In genomic region chr13:51975801-51976601, GRCm38 (mm10) we compare ENCODE assay signal across 8 mouse cellular contexts.
DNase-seq lines count a peak whose midpoint lies in the region; ATAC-seq lines count a peak whose summit lies in the region.

No protein-coding gene starts in this region.

- peak overlapping the region; percentile 76 for H3K27ac ChIP-seq in hindbrain, embryonic 10.5 days
- no peak overlapping the region for H3K27ac ChIP-seq in hindbrain, embryonic 14.5 days
- H3K27ac ChIP-seq in heart, embryonic 16.5 days (ENCODE audit: low read length), result peak overlapping the region; percentile 92
- H3K27ac ChIP-seq in limb, embryonic 10.5 days, result peak overlapping the region; percentile 80
- no peak overlapping the region for H3K27ac ChIP-seq in midbrain, embryonic 13.5 days

- no peak overlapping the region; the same call in 1 of the 2 replicates for H3K9ac ChIP-seq in hindbrain, embryonic 14.5 days
- H3K9ac ChIP-seq in heart, embryonic 16.5 days (ENCODE audit: low read length), result peak overlapping the region; percentile 63
- no peak overlapping the region for H3K9ac ChIP-seq in midbrain, embryonic 13.5 days (replicated peaks)

- no peak for ATAC-seq in hindbrain, embryonic 14.5 days (ENCODE audit: low FRiP score)
- peak; percentile 86 for ATAC-seq in heart, embryonic 16.5 days (replicated peaks; ENCODE audit: extremely low read depth, insufficient read depth, low FRiP score)
- ATAC-seq in midbrain, embryonic 13.5 days, result peak; percentile 71

- H3K4me3 ChIP-seq in hindbrain, embryonic 10.5 days, result no peak overlapping the region
- H3K4me3 ChIP-seq in hindbrain, embryonic 14.5 days (replicated peaks; ENCODE audit: low read length), result no peak overlapping the region
- no peak overlapping the region for H3K4me3 ChIP-seq in heart, embryonic 16.5 days (ENCODE audit: low read length)
- H3K4me3 ChIP-seq in limb, embryonic 10.5 days, result no peak overlapping the region
- no peak overlapping the region for H3K4me3 ChIP-seq in midbrain, embryonic 13.5 days (replicated peaks)

- H3K4me1 ChIP-seq in hindbrain, embryonic 10.5 days (replicated peaks), result peaks cover 38% of the 10 kb centered on the region
- H3K4me1 ChIP-seq in hindbrain, embryonic 14.5 days (replicated peaks; ENCODE audit: control insufficient read depth, insufficient read depth, low read length), result 0 out of 2 replicates have a peak, but pooled peaks cover 5% of the 10 kb centered on the region
- peaks cover 46% of the 10 kb centered on the region for H3K4me1 ChIP-seq in heart, embryonic 16.5 days (ENCODE audit: control insufficient read depth, insufficient read depth, low read length)
- H3K4me1 ChIP-seq in limb, embryonic 10.5 days, result peaks cover 57% of the 10 kb centered on the region
- H3K4me1 ChIP-seq in midbrain, embryonic 13.5 days (replicated peaks), result peaks cover 18% of the 10 kb centered on the region

- peaks cover 8% of the 10 kb centered on the region for H3K9me3 ChIP-seq in hindbrain, embryonic 10.5 days
- H3K9me3 ChIP-seq in hindbrain, embryonic 14.5 days (ENCODE audit: control insufficient read depth, low read length), result no peaks in the 10 kb centered on the region
- H3K9me3 ChIP-seq in heart, embryonic 16.5 days (replicated peaks; ENCODE audit: control insufficient read depth, low read length), result peaks cover 10% of the 10 kb centered on the region
- no peaks in the 10 kb centered on the region for H3K9me3 ChIP-seq in limb, embryonic 10.5 days (replicated peaks)
- no peaks in the 10 kb centered on the region; the same call in 1 of the 2 replicates for H3K9me3 ChIP-seq in midbrain, embryonic 13.5 days

- 0 out of 2 replicates have a peak, but pooled peaks cover 13% of the 10 kb centered on the region for H3K27me3 ChIP-seq in hindbrain, embryonic 10.5 days (ENCODE audit: insufficient read depth, poor library complexity, severe bottlenecking)
- no peaks in the 10 kb centered on the region for H3K27me3 ChIP-seq in hindbrain, embryonic 14.5 days (ENCODE audit: control insufficient read depth, insufficient read depth, low read length)
- H3K27me3 ChIP-seq in heart, embryonic 16.5 days (ENCODE audit: control insufficient read depth, insufficient read depth, low read length), result no peaks in the 10 kb centered on the region
- H3K27me3 ChIP-seq in limb, embryonic 10.5 days (ENCODE audit: low read depth, poor library complexity, severe bottlenecking), result no peaks in the 10 kb centered on the region
- H3K27me3 ChIP-seq in midbrain, embryonic 13.5 days, result peaks cover 8% of the 10 kb centered on the region; the same call in 1 of the 2 replicates

- H3K4me2 ChIP-seq in hindbrain, embryonic 14.5 days (replicated peaks), result no peak overlapping the region
- H3K4me2 ChIP-seq in heart, embryonic 16.5 days (ENCODE audit: low read depth, low read length), result peak overlapping the region; percentile 27; the same call in 1 of the 2 replicates
- no peak overlapping the region for H3K4me2 ChIP-seq in midbrain, embryonic 13.5 days (replicated peaks)

- H3K36me3 ChIP-seq in hindbrain, embryonic 10.5 days, result no peaks in the 10 kb centered on the region
- H3K36me3 ChIP-seq in hindbrain, embryonic 14.5 days (replicated peaks; ENCODE audit: control insufficient read depth, insufficient read depth), result no peaks in the 10 kb centered on the region
- H3K36me3 ChIP-seq in heart, embryonic 16.5 days (ENCODE audit: control insufficient read depth, insufficient read depth), result no peaks in the 10 kb centered on the region
- no peaks in the 10 kb centered on the region for H3K36me3 ChIP-seq in limb, embryonic 10.5 days
- H3K36me3 ChIP-seq in midbrain, embryonic 13.5 days, result no peaks in the 10 kb centered on the region

- 39% methylated on average over 7 of the region's 7 CpGs for WGBS in hindbrain, embryonic 10.5 days
- 50% methylated on average over 7 of the region's 7 CpGs for WGBS in hindbrain, embryonic 14.5 days
- WGBS in heart, embryonic 16.5 days, result 24% methylated on average over 7 of the region's 7 CpGs
- WGBS in limb, embryonic 10.5 days, result 36% methylated on average over 7 of the region's 7 CpGs
- 51% methylated on average over 7 of the region's 7 CpGs for WGBS in midbrain, embryonic 13.5 days

- DNase-seq in hindbrain, embryonic 10.5 days (ENCODE audit: low spot score), result peak; percentile 38
- DNase-seq in hindbrain, embryonic 14.5 days (ENCODE audit: low spot score), result no peak
- DNase-seq in embryo, embryonic 9.5 days (ENCODE audit: extremely low spot score), result peak; percentile 38
- DNase-seq in limb, embryonic 10.5 days (ENCODE audit: low spot score), result no peak
- no peak for DNase-seq in urinary bladder, postnatal 10 days (ENCODE audit: low spot score)
- no peak for DNase-seq in cerebellum, adult 9-11 months

Comparison
In these comparisons a context has a peak if more than half of its experiments do, and no peak if none do; other contexts are left out.
1. DNase-seq: peak in hindbrain, embryonic 10.5 days (single experiment) and embryo, embryonic 9.5 days (single experiment); none in hindbrain, embryonic 14.5 days (single experiment), limb, embryonic 10.5 days (single experiment), urinary bladder, postnatal 10 days (single experiment) and cerebellum, adult 9-11 months (single experiment).
2. H3K27ac ChIP-seq: peak in hindbrain, embryonic 10.5 days (single experiment), heart, embryonic 16.5 days (single experiment) and limb, embryonic 10.5 days (single experiment); none in hindbrain, embryonic 14.5 days (single experiment) and midbrain, embryonic 13.5 days (single experiment).